Mouse (Mus musculus): ENCODE results near the gene Olfr1110.
"Not testable (repeated sequence)": the region's sequence is repeated elsewhere in the genome, so short reads cannot be mapped to it uniquely, and the experiment has no call there.

Gene Olfr1110

DNA sequence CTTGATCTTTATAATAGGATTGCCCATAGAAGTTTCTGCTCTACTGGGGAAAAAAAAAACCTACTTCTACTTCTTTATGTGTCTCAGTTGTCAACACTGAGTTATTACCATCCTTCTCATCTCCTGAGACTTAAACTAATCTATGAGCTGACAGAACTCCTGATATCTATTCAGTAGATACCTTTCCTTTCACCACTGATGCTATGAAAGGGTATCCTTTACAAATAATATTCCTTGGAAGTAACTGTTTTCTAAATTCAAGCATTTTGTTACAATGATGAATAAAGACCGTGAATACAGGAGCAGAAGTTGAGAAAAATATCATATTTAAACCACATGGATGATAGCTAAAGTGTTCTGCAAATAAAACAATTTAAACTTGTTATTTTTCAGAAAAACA lies at the start of gene Olfr1110:
Gene Olfr1110 (minus strand): TSS at position 101 of the 400 bp plus-strand sequence.
- no peak for DNase-seq (ENCODE audit: low spot score in 2 of 2)

GRCm38 (mm10) chr2:87187498-87187897 lies 47.4 kb upstream of the Olfr1110 start, which contains the start of gene Olfr1112:
Gene Olfr1112 (plus strand): TSS chr2:87187798.
- DNase-seq (ENCODE audit: low spot score in 2 of 2): no peak

DNA sequence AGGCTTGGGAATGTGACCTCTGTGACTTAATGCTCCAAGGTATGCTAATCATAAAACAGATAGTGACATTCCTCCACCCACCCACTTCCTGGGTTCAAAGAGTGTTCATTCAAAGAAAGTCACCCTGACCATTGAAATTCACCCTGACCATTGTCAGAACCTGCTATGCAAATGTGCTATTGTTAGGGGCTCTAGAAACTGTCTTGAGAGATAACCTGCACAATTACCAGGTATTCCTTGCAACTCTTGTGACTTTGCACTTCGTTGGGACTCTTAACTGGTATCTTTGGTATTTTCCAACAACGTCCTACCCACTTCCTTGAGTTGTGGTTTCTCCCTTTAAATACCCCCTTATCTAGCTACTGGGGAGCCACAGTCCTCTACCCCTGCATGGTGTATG lies 27.6 kb upstream of the Olfr1110 start:
- DNase-seq (ENCODE audit: low spot score in 2 of 2): not testable (repeated sequence)

DNA sequence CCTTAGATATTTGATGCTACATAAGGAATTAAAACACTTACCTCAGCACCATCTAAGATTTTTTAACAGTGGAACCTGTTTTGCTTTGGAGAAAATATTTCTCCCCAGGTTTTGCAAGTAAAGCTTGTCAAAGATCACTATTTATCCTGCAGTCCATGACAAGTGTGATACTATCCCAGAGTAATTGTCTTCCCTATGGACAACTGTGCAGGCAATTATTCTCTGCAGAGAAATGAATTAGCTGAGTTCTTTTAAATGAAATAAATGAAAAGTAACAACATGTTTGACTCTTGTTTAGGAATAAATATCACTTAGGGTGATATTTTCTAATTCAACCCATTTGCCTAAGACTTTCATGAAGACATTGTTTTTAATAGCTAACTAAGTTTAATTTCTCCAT lies 12.4 kb upstream of the Olfr1110 start, which contains the start of gene Olfr1111:
Gene Olfr1111 (minus strand): TSS at position 101 of the 400 bp plus-strand sequence.
- no peak for DNase-seq (ENCODE audit: low spot score in 2 of 2)

GRCm38 (mm10) chr2:87114467-87114866 lies 25.6 kb downstream of the Olfr1110 start, which contains the start of gene Olfr259:
Gene Olfr259 (minus strand): TSS chr2:87114567.
- DNase-seq (ENCODE audit: low spot score in 2 of 2): no peak

DNA sequence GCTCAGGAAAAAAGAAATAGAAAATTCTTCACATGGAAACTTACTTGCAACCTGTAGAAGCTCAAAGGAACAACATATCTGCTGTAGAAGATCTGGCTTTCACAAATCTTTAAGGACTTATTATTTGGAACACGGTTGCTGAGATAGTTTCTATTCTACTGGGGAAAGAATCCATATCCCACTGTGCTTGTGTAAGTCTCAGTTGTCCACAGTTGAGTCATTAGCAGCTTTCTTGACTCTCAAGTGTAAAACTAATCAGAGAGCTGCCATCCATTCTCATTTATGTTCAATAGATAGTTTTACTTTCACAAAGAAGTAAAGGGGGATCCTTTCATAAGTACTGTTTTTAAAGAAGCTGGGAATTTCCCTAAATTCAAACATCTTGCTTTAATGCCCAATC lies 44.2 kb downstream of the Olfr1110 start, which contains the start of gene Olfr1109:
Gene Olfr1109 (minus strand): TSS at position 101 of the 400 bp plus-strand sequence.
- no peak for DNase-seq (ENCODE audit: low spot score in 2 of 2)

Data from left cerebral cortex, adult 9 months (tissue).